Mouse (Mus musculus) bone marrow macrophage, adult 2 months (primary cell): ENCODE results near the gene Bri3. TPM values are rescaled to one million over a fixed set of nuclear protein-coding genes. Genes with fewer than 3 reads are reported as not detected.

Experiments used
- H3K27ac ChIP-seq: 2 replicates; pipeline ENCODE4 v1.5.1; 2012; ENCODE audit warnings: low read depth, low read length; ENCODE audit not compliant: insufficient read depth
- H3K4me1 ChIP-seq: 2 replicates; pipeline ENCODE4 v1.6.1; 2012; ENCODE audit warnings: low read length; ENCODE audit not compliant: control insufficient read depth, insufficient read depth
- H3K4me3 ChIP-seq: 2 replicates; pipeline ENCODE4 v1.5.1; 2012; ENCODE audit warnings: mild to moderate bottlenecking, low read length, moderate library complexity; ENCODE audit not compliant: insufficient read depth
- CTCF ChIP-seq: IDR thresholded peaks from 2 replicates; pipeline ENCODE4 v1.5.1; 2012; ENCODE audit warnings: low read depth, mild to moderate bottlenecking, low read length, moderate library complexity
- POLR2A ChIP-seq: IDR thresholded peaks from 2 replicates; pipeline ENCODE4 v1.6.1; 2012; ENCODE audit warnings: mild to moderate bottlenecking, low read depth, low read length, borderline replicate concordance
- polyA plus RNA-seq: library from polyadenylated mRNA; stranded (reverse); fragments of >200 nt; gene quantifications from 2 replicates; pipeline ENCODE4 v1.2.4, GENCODE M21; 2012; ENCODE audit not compliant: missing spikeins, insufficient read depth, insufficient read length

Bri3 gene
- polyA plus RNA-seq, 1 experiment = 521 TPM

GRCm38 (mm10) chr5:144215992-144216391 lies 28.2 kb upstream of the Bri3 start:
- Histone ChIP-seq H3K27ac (no peak overlapping the region), H3K4me1 (peaks cover 42% of the 10 kb centered on the region), H3K4me3 (no peak overlapping the region)
- TF ChIP-seq CTCF (no peak), POLR2A (no peak)

DNA sequence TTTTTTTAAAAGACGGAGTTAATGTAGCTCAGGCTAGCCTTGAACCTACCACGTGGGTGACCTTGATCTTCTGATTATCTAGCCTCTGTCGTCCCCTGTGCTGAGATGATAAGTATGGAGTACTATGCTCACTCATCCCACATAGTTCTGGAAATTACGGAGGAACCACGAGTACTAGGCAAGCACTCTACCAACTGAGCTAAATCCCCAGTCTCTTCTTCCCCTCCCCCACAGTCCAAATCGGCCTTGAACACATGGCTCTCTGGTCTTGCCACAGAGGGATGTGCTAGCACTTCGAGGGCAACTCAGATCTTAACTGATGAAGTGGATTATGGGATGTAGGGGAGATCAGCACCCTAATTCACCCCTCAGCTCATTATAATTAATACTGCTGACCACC lies 26.2 kb upstream of the Bri3 start:
- H3K27ac ChIP-seq = no peak overlapping the region
- no peak overlapping the region for H3K4me3 ChIP-seq
- TF ChIP-seq CTCF = no peak
- TF ChIP-seq POLR2A = no peak
- peaks cover 50% of the 10 kb centered on the region for H3K4me1 ChIP-seq

GRCm38 (mm10) chr5:144219306-144219705 lies 24.9 kb upstream of the Bri3 start:
- TF ChIP-seq POLR2A (no peak), CTCF (no peak)
- no peak overlapping the region for H3K4me3 ChIP-seq
- H3K27ac ChIP-seq = peak overlapping the region; percentile 32
- H3K4me1 ChIP-seq = peaks cover 50% of the 10 kb centered on the region

DNA sequence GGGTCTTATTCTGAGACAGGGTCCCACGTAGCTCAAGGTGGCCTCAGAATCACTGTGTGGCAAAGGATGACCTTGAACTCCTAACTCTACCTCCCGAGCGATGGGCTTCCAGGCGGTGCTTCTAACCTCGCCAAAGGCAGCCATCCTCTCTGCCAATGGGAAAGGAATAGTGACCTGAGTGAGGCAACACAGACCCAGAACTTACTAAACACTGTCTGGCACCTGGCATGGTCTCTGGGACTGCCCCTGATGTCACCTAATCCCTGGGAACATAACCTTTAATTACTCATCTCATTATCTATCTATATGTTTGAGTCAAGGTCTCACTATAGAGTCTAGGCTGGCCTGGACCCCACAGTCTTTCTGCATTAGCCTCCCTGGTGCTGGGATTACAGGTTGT lies 24.3 kb upstream of the Bri3 start:
- Histone ChIP-seq H3K27ac (peak overlapping the region; percentile 32), H3K4me3 (no peak overlapping the region), H3K4me1 (peaks cover 57% of the 10 kb centered on the region)
- no peak for TF ChIP-seq CTCF
- TF ChIP-seq POLR2A = no peak

GRCm38 (mm10) chr5:144221305-144221704 lies 22.9 kb upstream of the Bri3 start:
- Histone ChIP-seq H3K27ac (peak overlapping the region; percentile 96), H3K4me1 (peaks cover 52% of the 10 kb centered on the region), H3K4me3 (peak overlapping the region; percentile 83)
- no peak for TF ChIP-seq CTCF
- TF ChIP-seq POLR2A = no peak

GRCm38 (mm10) chr5:144222811-144223502 lies 21.3 kb upstream of the Bri3 start:
- peak overlapping the region; percentile 96 for H3K27ac ChIP-seq
- H3K4me1 ChIP-seq = peaks cover 46% of the 10 kb centered on the region
- peak overlapping the region; percentile 83 for H3K4me3 ChIP-seq
- TF ChIP-seq POLR2A (no peak; the same call in 1 of the 2 replicates), CTCF (no peak)

DNA sequence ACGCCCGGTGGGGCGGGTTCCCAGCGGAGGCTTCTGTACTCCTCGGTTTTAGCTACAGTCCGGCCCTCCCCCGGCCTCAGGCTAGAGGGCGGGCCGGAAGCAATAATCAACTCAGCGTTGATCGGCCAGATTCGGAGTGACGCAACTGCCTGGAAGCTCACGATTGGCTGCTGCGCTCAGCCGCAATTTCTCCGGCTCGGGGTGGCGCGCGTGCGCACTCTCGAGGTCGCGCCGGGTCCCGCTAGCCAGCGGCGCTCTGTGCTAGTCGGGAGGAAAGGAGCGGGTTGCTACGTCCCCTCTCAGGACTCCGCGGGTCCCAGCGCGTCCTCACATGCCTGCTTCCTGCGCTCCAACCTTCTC lies 20.8 kb upstream of the Bri3 start, which contains the start of gene Tecpr1:
TSS of gene Tecpr1 (minus strand) at position 113 of the 360 bp plus-strand sequence.
- H3K4me3 ChIP-seq = peak within 1 kb of the TSS; percentile 100
- H3K27ac ChIP-seq = peak within 1 kb of the TSS; percentile 96
- TF ChIP-seq POLR2A = no peak
- TF ChIP-seq CTCF = no peak
- peaks cover 42% of the 10 kb centered on the region for H3K4me1 ChIP-seq

DNA sequence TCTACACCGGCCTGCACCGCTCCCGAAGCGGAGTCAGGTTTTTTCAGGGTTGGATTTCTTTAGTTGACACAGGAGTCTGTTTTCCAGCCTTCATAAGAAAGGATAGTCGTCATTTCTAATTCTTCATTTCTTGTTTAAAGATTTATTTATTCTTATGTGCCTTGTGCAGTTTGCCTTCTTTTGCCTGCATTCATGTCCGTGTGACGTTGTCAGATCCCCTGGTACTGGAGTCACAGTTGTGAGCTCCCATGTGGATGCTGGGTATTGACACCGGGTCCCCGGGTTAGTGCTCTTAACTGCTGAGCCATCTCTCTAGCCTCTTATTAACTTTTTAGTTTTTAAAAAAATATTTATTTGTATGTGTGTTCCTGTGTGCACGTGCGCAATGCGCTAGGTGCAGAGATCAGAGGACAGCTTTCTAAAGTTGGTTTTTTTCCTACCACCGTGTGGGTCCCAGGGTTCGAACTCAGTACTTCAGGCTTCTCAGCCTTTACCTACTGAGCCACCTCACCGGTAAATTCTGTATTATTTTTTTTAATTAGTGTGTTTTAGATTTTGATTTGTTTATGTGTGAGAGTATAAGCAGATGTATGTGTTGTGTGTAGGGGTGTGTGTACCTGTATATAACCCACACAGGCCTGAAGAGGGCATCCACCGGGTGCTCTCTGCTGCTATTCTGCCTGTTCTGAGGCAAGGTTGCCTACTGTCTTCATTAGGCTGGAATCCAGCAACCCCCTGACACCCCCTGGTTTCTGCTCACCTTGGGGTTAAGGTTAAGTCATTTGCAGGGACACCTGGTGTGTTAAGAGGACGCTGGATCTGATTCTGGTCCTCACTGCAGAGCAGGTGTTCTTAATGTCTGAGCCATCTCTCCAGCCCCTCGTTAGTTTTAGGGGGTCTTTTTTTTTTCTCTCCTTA lies 20.1 kb upstream of the Bri3 start:
- Histone ChIP-seq H3K27ac (peak overlapping the region; percentile 87), H3K4me1 (peaks cover 35% of the 10 kb centered on the region), H3K4me3 (peak overlapping the region; percentile 100)
- TF ChIP-seq POLR2A (no peak), CTCF (no peak)

- Histone ChIP-seq H3K4me1 (peaks cover 16% of the 10 kb centered on the region), H3K4me3 (no peak overlapping the region), H3K27ac (no peak overlapping the region)
- no peak for TF ChIP-seq POLR2A
- TF ChIP-seq CTCF = no peak
Measured at GRCm38 (mm10) chr5:144226220-144226619, 18.0 kb upstream of the Bri3 start.

DNA sequence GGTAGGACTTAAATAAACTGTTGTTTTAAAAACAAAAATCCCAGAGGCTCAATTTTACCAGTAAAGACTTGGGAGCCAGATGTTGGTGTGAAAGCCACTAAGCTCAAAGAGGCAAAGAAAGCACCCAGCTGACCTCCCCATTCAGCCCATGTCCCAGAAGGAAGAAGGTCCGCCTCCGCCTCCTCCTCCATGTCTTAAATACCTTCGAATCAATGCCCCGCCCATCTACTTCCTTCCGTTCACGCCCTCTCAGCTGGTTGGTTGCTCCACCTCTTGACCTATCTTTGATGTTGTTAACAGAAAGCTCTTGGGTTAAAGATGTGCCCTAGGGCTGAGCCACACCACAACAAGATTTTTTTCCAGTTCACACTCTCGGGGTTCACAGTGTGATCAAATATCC lies 14.0 kb upstream of the Bri3 start:
- Histone ChIP-seq H3K4me1 (peaks cover under 1% of the 10 kb centered on the region; the same call in 1 of the 2 replicates), H3K4me3 (no peak overlapping the region), H3K27ac (no peak overlapping the region)
- no peak for TF ChIP-seq CTCF
